Mouse (Mus musculus): ENCODE data around the gene Fam57b. TPM values are rescaled to one million over a fixed set of nuclear protein-coding genes. Genes with fewer than 3 reads are reported as not detected.
A peak's percentile ranks its signal among the peaks of the same experiment; 100 is the strongest.

The Fam57b gene
- polyA plus RNA-seq, 1 experiment: 2.9 TPM

GRCm38 (mm10) chr7:126825952-126826351 is 28.5 kb downstream of the Fam57b start:
- no peak for DNase-seq (ENCODE audit: low spot score)

- DNase-seq (ENCODE audit: low spot score): no peak
Measured at GRCm38 (mm10) chr7:126831539-126831938, 34.1 kb downstream of the Fam57b start, which contains the start of gene 4930451I11Rik. Gene 4930451I11Rik (minus strand): TSS chr7:126831639.

GRCm38 (mm10) chr7:126832036-126832598 is 34.6 kb downstream of the Fam57b start:
- no peak for DNase-seq (ENCODE audit: low spot score)

- no peak for DNase-seq (ENCODE audit: low spot score)
Measured at GRCm38 (mm10) chr7:126833294-126833693, 35.8 kb downstream of the Fam57b start.

- DNase-seq (ENCODE audit: low spot score): no peak
Measured at GRCm38 (mm10) chr7:126843276-126843675, 45.8 kb downstream of the Fam57b start.

- DNase-seq (ENCODE audit: low spot score): no peak
Measured at GRCm38 (mm10) chr7:126845516-126845915, 48.0 kb downstream of the Fam57b start.

GRCm38 (mm10) chr7:126847116-126847420 is 49.6 kb downstream of the Fam57b start, which contains the start of gene Doc2a:
Gene Doc2a (plus strand): TSS chr7:126847416.
- no peak for DNase-seq (ENCODE audit: low spot score)

GRCm38 (mm10) chr7:126847421-126848398 is 50.2 kb downstream of the Fam57b start:
- no peak for DNase-seq (ENCODE audit: low spot score)

GRCm38 (mm10) chr7:126848794-126849193 is 51.3 kb downstream of the Fam57b start:
- no peak for DNase-seq (ENCODE audit: low spot score)

- no peak for DNase-seq (ENCODE audit: low spot score)
Measured at GRCm38 (mm10) chr7:126850161-126850560, 52.7 kb downstream of the Fam57b start.

GRCm38 (mm10) chr7:126851192-126851591 is 53.7 kb downstream of the Fam57b start:
- no peak for DNase-seq (ENCODE audit: low spot score)

GRCm38 (mm10) chr7:126853454-126853853 is 56.0 kb downstream of the Fam57b start:
- no peak for DNase-seq (ENCODE audit: low spot score)

- no peak for DNase-seq (ENCODE audit: low spot score)
Measured at GRCm38 (mm10) chr7:126855641-126856040, 58.2 kb downstream of the Fam57b start.

GRCm38 (mm10) chr7:126856741-126857420 is 59.4 kb downstream of the Fam57b start:
- no peak for DNase-seq (ENCODE audit: low spot score)

- no peak for DNase-seq (ENCODE audit: low spot score)
Measured at GRCm38 (mm10) chr7:126860987-126861386, 63.5 kb downstream of the Fam57b start.

GRCm38 (mm10) chr7:126861429-126862130 is 64.1 kb downstream of the Fam57b start, which contains the start of gene Hirip3:
Gene Hirip3 (plus strand): TSS chr7:126861972.
- peak; percentile 86 for DNase-seq (ENCODE audit: low spot score)

- DNase-seq (ENCODE audit: low spot score): peak; percentile 80
Measured at GRCm38 (mm10) chr7:126862147-126862784, 64.8 kb downstream of the Fam57b start, which contains the start of gene Ino80e. Gene Ino80e (minus strand): TSS chr7:126862377.

GRCm38 (mm10) chr7:126863791-126864190 is 66.3 kb downstream of the Fam57b start:
- no peak for DNase-seq (ENCODE audit: low spot score)

- no peak for DNase-seq (ENCODE audit: low spot score)
Measured at GRCm38 (mm10) chr7:126867534-126867933, 70.1 kb downstream of the Fam57b start.

GRCm38 (mm10) chr7:126868003-126868402 is 70.5 kb downstream of the Fam57b start:
- no peak for DNase-seq (ENCODE audit: low spot score)
